Mouse (Mus musculus): ENCODE data around the gene Arhgap23. TPM values are rescaled to one million over a fixed set of nuclear protein-coding genes. Genes with fewer than 3 reads are reported as not detected.

Arhgap23 gene
- 8.9 and 9.5 TPM in 2 replicates for polyA plus RNA-seq (2014; fragmentation: Nextera tagmentation; extraction: Ambion mirVana)

DNA sequence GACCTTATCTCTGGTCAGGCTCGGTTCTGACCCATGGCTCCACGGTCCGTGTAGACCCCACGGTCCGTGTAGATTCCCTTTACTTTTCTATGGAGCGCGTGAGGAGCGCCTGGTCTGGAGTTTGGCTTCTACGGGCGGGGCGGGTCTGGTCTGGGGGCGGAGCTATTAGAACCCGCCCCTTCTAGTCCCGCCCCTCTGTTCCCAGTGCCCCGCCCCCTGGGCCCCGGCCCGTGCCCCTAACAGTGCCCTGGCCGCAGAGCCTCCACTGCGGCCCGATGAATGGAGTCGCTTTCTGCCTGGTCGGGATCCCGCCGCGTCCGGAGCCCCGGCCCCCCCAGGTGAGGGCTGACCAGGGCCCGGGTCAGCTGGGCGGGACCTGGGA is at the start of gene Arhgap23:
TSS of gene Arhgap23 (plus strand) at position 204 of the 382 bp plus-strand sequence.
- H3K4me1 ChIP-seq (ENCODE audit: control insufficient read depth, insufficient read depth, low read length): peaks cover 18% of the 10 kb centered on the region; the same call in 1 of the 2 replicates
- peak; percentile 86 for ATAC-seq (ENCODE audit: low read depth)

DNA sequence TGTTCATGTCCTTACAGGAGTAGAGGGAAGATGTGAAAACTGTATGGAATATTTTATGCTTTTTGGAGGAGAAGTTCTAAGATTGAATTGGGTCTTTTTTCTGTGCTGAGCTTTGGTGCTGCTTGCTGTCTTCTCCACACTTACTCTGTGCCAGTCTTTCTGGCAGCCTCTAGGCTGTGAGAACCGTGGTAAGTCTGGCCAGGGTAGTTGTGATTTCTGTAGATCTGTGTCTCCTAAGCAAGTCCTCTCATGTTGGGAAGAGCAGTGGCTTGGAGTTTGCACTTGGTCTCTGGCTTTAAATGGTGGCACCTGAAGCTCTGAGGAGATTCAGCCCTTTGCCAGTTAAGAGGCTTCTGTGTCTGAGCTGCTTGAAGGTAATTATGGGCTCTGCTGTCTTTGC is 49.8 kb upstream of the Arhgap23 start:
- Histone ChIP-seq H3K27ac (replicated peaks; ENCODE audit: low read depth, low read length) (no peak overlapping the region), H3K4me3 (ENCODE audit: low read depth, low read length) (no peak overlapping the region), H3K36me3 (ENCODE audit: control insufficient read depth, insufficient read depth, low read length) (0 out of 2 replicates have a peak, but pooled peaks cover 3% of the 10 kb centered on the region), H3K9me3 (ENCODE audit: control insufficient read depth, low read length) (no peaks in the 10 kb centered on the region), H3K4me1 (ENCODE audit: control insufficient read depth, insufficient read depth, low read length) (peaks cover 21% of the 10 kb centered on the region), H3K4me2 (ENCODE audit: low read depth, low read length) (peak overlapping the region; percentile 80), H3K9ac (ENCODE audit: low read depth, low read length) (0 out of 2 replicates have a peak overlapping the region, but pooled peaks have one; percentile 5), H3K27me3 (replicated peaks; ENCODE audit: control insufficient read depth, insufficient read depth, low read length) (no peaks in the 10 kb centered on the region)
- no peak for ATAC-seq (ENCODE audit: low read depth)
- DNase-seq (ENCODE audit: low spot score): no peak
- 50% methylated on average over 1 of the region's 1 CpGs for WGBS

More for the DNA sequence above, at the start of gene Arhgap23:
- H3K4me3 ChIP-seq (ENCODE audit: low read depth, low read length): peak within 1 kb of the TSS; percentile 64
- peak within 1 kb of the TSS; percentile 78 for H3K9ac ChIP-seq (ENCODE audit: low read depth, low read length)
- DNase-seq (ENCODE audit: low spot score): peak; percentile 81
- H3K27ac ChIP-seq (replicated peaks; ENCODE audit: low read depth, low read length): peak within 1 kb of the TSS; percentile 79
- no peaks in the 10 kb centered on the region for H3K36me3 ChIP-seq (ENCODE audit: control insufficient read depth, insufficient read depth, low read length)
- H3K27me3 ChIP-seq (replicated peaks; ENCODE audit: control insufficient read depth, insufficient read depth, low read length): no peaks in the 10 kb centered on the region
- peak within 1 kb of the TSS; percentile 65 for H3K4me2 ChIP-seq (ENCODE audit: low read depth, low read length)
- H3K9me3 ChIP-seq (ENCODE audit: control insufficient read depth, low read length): no peaks in the 10 kb centered on the region
- WGBS: under 1% methylated on average over 15 of the region's 29 CpGs

DNA sequence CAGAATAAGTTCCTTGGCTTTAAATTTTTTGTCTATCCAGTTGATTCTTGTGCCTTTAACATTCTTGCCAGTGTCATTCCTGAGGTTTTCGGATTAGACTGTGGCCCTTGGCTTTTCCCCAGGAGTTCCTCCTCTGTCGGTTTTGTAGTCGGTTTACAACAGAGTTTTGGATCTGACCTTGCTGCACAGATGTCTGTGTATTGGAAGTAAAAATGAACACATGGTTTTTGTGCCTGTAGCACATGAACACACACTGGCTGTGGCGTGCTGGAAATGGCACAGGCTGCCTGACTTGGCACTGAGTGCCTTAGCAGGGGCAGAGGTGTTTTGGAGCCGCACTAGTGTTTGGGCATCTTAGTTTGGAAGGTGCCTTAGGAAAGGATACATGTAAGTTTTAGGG is 46.8 kb upstream of the Arhgap23 start:
- Histone ChIP-seq H3K27me3 (replicated peaks; ENCODE audit: control insufficient read depth, insufficient read depth, low read length) (no peaks in the 10 kb centered on the region), H3K9ac (ENCODE audit: low read depth, low read length) (no peak overlapping the region), H3K4me2 (ENCODE audit: low read depth, low read length) (no peak overlapping the region), H3K27ac (replicated peaks; ENCODE audit: low read depth, low read length) (no peak overlapping the region), H3K4me1 (ENCODE audit: control insufficient read depth, insufficient read depth, low read length) (peaks cover 23% of the 10 kb centered on the region), H3K9me3 (ENCODE audit: control insufficient read depth, low read length) (no peaks in the 10 kb centered on the region), H3K4me3 (ENCODE audit: low read depth, low read length) (no peak overlapping the region), H3K36me3 (ENCODE audit: control insufficient read depth, insufficient read depth, low read length) (peaks cover 3% of the 10 kb centered on the region; the same call in 1 of the 2 replicates)
- 72% methylated on average over 5 of the region's 5 CpGs for WGBS
- ATAC-seq (ENCODE audit: low read depth): no peak
- no peak for DNase-seq (ENCODE audit: low spot score)

DNA sequence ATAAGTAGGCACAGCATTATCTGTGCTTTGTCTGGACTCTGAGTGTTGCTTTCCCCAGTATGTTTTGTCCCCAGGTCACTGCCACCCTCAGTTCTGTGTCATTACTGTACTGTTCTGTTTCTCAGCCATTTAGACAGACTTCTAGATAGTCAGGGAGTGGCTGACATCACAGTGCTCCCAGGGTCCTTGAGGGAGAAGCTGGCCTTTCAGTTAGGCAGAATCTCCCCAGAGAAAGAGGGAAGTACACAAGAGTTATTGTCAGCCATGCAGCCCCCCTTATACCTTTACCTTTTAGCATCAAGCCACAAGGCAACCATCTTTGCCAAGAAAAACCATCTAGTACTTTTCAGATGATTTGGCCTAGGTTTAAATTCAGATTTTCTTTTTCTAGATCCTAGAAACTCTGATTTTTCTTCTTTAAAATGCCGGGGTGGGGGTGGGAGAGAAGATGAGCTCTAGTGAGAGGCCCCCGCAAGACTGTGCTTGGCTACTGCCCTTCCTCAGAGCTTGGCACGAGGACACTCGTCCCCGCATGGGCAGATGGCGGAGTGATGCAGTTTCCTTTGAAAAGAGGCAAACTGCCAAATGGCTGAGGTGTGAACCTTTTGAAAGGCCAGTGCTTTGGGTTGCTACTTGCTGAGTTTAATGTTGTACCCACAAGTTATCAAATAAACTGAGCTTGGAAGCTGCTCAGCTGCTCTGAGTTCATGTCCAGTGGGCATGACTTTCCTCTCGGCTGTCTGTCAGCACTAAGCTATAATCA is 44.8 kb upstream of the Arhgap23 start:
- ATAC-seq (ENCODE audit: low read depth): no peak
- 73% methylated on average over 7 of the region's 7 CpGs for WGBS

DNA sequence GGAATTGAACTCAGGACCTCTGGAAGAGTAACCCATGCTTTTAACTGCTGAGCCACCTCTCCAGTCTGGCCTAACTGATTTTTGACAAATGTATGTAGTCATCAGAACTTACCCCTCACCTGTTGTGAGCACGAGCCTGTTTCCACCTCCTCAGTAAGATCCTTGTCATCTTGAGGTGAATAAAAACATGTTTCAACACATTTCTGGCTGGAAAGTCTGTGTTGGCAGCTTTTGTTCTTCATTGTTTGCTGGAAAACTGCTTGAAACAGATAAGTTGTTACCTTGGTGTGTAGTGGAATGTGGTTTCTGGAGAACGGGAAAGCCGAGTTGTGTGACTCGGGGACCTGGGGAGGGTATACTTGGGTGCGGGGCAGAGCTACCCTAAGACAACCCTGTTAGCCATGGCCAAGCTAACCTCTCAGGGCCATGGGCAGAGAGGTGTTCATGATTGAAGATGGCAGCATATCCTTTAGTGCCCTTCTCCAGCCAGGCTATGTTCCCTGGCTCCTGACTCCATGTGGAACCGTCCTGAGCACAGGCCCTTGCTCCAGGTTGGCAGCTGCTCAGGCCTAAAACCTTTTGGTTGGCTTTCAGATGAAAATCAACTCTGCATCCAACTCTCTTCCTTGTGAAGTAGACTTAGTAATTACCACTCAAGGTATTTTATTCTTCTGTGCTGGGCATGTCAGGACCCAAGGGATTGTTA is 43.0 kb upstream of the Arhgap23 start:
- no peaks in the 10 kb centered on the region for H3K9me3 ChIP-seq (ENCODE audit: control insufficient read depth, low read length)
- 77% methylated on average over 6 of the region's 6 CpGs for WGBS
- DNase-seq (ENCODE audit: low spot score) (peak; percentile 48), ATAC-seq (ENCODE audit: low read depth) (no peak)
- H3K27ac ChIP-seq (replicated peaks; ENCODE audit: low read depth, low read length): peak overlapping the region; percentile 52
- no peaks in the 10 kb centered on the region for H3K27me3 ChIP-seq (replicated peaks; ENCODE audit: control insufficient read depth, insufficient read depth, low read length)
- 0 out of 2 replicates have a peak, but pooled peaks cover 3% of the 10 kb centered on the region for H3K4me1 ChIP-seq (ENCODE audit: control insufficient read depth, insufficient read depth, low read length)
- H3K36me3 ChIP-seq (ENCODE audit: control insufficient read depth, insufficient read depth, low read length): peaks cover 30% of the 10 kb centered on the region
- H3K4me3 ChIP-seq (ENCODE audit: low read depth, low read length): no peak overlapping the region
- no peak overlapping the region for H3K9ac ChIP-seq (ENCODE audit: low read depth, low read length)
- no peak overlapping the region for H3K4me2 ChIP-seq (ENCODE audit: low read depth, low read length)

More for the DNA sequence above, 44.8 kb upstream of the Arhgap23 start:
- H3K9me3 ChIP-seq (ENCODE audit: control insufficient read depth, low read length): no peaks in the 10 kb centered on the region
- no peaks in the 10 kb centered on the region for H3K27me3 ChIP-seq (replicated peaks; ENCODE audit: control insufficient read depth, insufficient read depth, low read length)
- H3K4me1 ChIP-seq (ENCODE audit: control insufficient read depth, insufficient read depth, low read length): peaks cover 6% of the 10 kb centered on the region; the same call in 1 of the 2 replicates
- no peak overlapping the region; the same call in 1 of the 2 replicates for H3K27ac ChIP-seq (replicated peaks; ENCODE audit: low read depth, low read length)
- DNase-seq (ENCODE audit: low spot score): no peak
- H3K9ac ChIP-seq (ENCODE audit: low read depth, low read length): no peak overlapping the region
- H3K4me3 ChIP-seq (ENCODE audit: low read depth, low read length): no peak overlapping the region
- no peak overlapping the region for H3K4me2 ChIP-seq (ENCODE audit: low read depth, low read length)
- peaks cover 16% of the 10 kb centered on the region for H3K36me3 ChIP-seq (ENCODE audit: control insufficient read depth, insufficient read depth, low read length)

DNA sequence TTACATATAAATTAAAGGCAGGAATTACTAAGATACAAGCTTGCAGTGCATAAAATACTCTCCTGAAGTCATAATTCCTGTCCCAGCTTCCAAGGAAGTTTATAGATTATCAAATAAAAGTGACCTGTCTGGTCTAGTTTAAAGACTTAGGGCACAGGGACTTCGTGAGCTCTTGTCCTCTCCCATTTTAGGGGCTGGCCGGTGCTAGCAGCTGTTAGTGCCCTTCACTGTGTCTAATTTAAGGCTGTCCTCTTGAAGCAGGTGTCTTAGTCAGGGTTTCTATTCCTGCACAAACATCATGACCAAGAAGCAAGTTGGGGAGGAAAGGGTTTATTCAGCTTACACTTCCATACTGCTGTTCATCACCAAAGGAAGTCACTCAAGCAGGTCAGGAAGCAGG is 41.9 kb upstream of the Arhgap23 start:
- 0 out of 2 replicates have a peak, but pooled peaks cover 3% of the 10 kb centered on the region for H3K4me1 ChIP-seq (ENCODE audit: control insufficient read depth, insufficient read depth, low read length)
- H3K27me3 ChIP-seq (replicated peaks; ENCODE audit: control insufficient read depth, insufficient read depth, low read length): no peaks in the 10 kb centered on the region
- H3K27ac ChIP-seq (replicated peaks; ENCODE audit: low read depth, low read length): no peak overlapping the region
- WGBS: 71% methylated on average over 2 of the region's 2 CpGs
- no peaks in the 10 kb centered on the region for H3K9me3 ChIP-seq (ENCODE audit: control insufficient read depth, low read length)
- H3K36me3 ChIP-seq (ENCODE audit: control insufficient read depth, insufficient read depth, low read length): peaks cover 41% of the 10 kb centered on the region
- no peak overlapping the region for H3K9ac ChIP-seq (ENCODE audit: low read depth, low read length)
- H3K4me3 ChIP-seq (ENCODE audit: low read depth, low read length): no peak overlapping the region
- H3K4me2 ChIP-seq (ENCODE audit: low read depth, low read length): no peak overlapping the region
- ATAC-seq (ENCODE audit: low read depth): no peak
- no peak for DNase-seq (ENCODE audit: low spot score)

DNA sequence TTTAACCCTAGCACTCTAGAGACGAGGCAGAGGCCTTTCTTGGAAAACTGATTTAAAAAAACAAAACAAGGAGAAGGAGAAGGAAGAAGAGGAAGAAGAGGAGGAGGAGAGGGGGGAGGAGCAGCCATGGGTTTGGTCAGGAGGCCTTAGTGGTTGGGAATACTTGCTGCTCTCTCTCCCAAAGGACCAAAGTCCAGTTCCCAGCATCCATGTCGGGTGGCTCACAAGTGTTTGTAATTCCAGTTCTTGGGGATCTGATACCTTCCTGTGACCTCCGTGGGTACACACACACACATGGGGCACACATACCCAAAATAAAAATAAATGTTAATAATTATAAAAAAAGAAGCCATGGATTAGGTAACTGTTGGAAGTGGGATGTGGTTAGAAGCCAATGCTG is 35.3 kb upstream of the Arhgap23 start:
- H3K27me3 ChIP-seq (replicated peaks; ENCODE audit: control insufficient read depth, insufficient read depth, low read length): no peaks in the 10 kb centered on the region
- peaks cover 69% of the 10 kb centered on the region for H3K36me3 ChIP-seq (ENCODE audit: control insufficient read depth, insufficient read depth, low read length)
- 67% methylated on average over 3 of the region's 3 CpGs for WGBS
- no peak overlapping the region for H3K9ac ChIP-seq (ENCODE audit: low read depth, low read length)
- no peak overlapping the region for H3K27ac ChIP-seq (replicated peaks; ENCODE audit: low read depth, low read length)
- no peaks in the 10 kb centered on the region for H3K9me3 ChIP-seq (ENCODE audit: control insufficient read depth, low read length)
- no peak overlapping the region for H3K4me2 ChIP-seq (ENCODE audit: low read depth, low read length)
- H3K4me1 ChIP-seq (ENCODE audit: control insufficient read depth, insufficient read depth, low read length): no peaks in the 10 kb centered on the region
- no peak overlapping the region for H3K4me3 ChIP-seq (ENCODE audit: low read depth, low read length)
- DNase-seq (ENCODE audit: low spot score): no peak
- ATAC-seq (ENCODE audit: low read depth): no peak

DNA sequence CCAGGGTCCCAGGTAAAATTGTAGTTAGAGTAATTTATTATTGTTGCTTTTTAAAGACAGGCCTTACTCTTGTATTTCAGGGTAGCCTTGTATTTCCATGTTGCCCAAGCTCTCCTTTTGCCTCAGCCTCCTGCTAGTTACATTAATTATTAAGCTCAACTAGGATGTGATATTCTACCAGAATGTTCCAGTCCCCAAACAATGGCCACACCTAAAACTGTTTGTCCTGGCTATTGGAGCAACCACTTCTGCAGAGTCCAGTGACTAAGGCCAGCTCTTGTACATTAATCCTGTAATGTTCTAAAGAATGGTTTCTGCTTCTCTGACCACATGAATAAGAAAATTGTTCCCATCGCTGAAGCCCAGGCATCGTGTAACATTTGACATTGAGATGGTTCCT is 32.3 kb upstream of the Arhgap23 start:
- H3K4me1 ChIP-seq (ENCODE audit: control insufficient read depth, insufficient read depth, low read length): no peaks in the 10 kb centered on the region
- H3K4me3 ChIP-seq (ENCODE audit: low read depth, low read length): no peak overlapping the region
- ATAC-seq (ENCODE audit: low read depth) (no peak), DNase-seq (ENCODE audit: low spot score) (no peak)
- H3K4me2 ChIP-seq (ENCODE audit: low read depth, low read length): no peak overlapping the region
- H3K9me3 ChIP-seq (ENCODE audit: control insufficient read depth, low read length): no peaks in the 10 kb centered on the region
- H3K36me3 ChIP-seq (ENCODE audit: control insufficient read depth, insufficient read depth, low read length): peaks cover 65% of the 10 kb centered on the region
- no peak overlapping the region for H3K27ac ChIP-seq (replicated peaks; ENCODE audit: low read depth, low read length)
- H3K27me3 ChIP-seq (replicated peaks; ENCODE audit: control insufficient read depth, insufficient read depth, low read length): no peaks in the 10 kb centered on the region
- no peak overlapping the region for H3K9ac ChIP-seq (ENCODE audit: low read depth, low read length)
- 88% methylated on average over 2 of the region's 2 CpGs for WGBS
